Mouse (Mus musculus) frontal cortex, adult 2 months (tissue): Measurements from ENCODE around the gene Hrh2. TPM values are rescaled to one million over a fixed set of nuclear protein-coding genes. Genes with fewer than 3 reads are reported as not detected.

Experiments used
- DNase-seq, 2 experiments: peaks; one replicate each; pipeline ENCODE4 v3.0.0; 2022; ENCODE audit warnings: low spot score in 1 of 2; ENCODE audit errors: extremely low spot score in 1 of 2
- polyA plus RNA-seq: library from polyadenylated mRNA; depleted of rRNA; stranded (reverse); fragments of >200 nt; gene quantifications from 2 replicates; pipeline ENCODE4 v1.2.3, GENCODE M21; 2012

The Hrh2 gene
- polyA plus RNA-seq, 1 experiment, result 12.9 TPM

- peak in 1 of 2 experiments; percentile 54 for DNase-seq
These were observed 16.5 kb upstream of the Hrh2 start for GRCm38 (mm10) chr13:54175426-54175825.

- no peak for DNase-seq
These were observed 15.4 kb upstream of the Hrh2 start for GRCm38 (mm10) chr13:54176406-54177020.

GRCm38 (mm10) chr13:54177346-54177745, 14.6 kb upstream of the Hrh2 start:
- DNase-seq, result no peak

DNA sequence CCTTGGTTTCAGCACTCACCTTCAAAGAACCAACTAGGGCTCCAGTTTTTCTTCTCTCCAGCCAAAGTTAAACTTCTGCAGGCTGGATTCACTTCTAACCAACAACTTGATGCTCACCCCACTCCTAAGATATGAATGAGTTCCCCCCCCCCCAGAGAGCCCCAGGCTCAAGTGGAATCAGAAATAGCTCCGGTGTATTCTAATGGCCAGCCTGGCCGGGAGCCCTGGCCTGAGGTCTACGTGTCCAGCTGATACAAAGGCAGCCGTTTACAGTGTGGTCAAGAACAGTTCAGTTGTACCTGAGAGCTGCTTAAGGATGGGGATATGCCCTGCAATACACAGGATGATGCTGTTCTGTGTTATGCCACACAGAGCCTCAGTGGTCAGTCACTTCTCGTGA, 13.3 kb upstream of the Hrh2 start:
- DNase-seq, result no peak

GRCm38 (mm10) chr13:54179971-54180370, 12.0 kb upstream of the Hrh2 start:
- DNase-seq, result no peak

- no peak for DNase-seq
These were observed 11.5 kb upstream of the Hrh2 start for GRCm38 (mm10) chr13:54180461-54180860.

- DNase-seq, result no peak
These were observed 10.6 kb upstream of the Hrh2 start for GRCm38 (mm10) chr13:54181318-54181717.

GRCm38 (mm10) chr13:54181947-54182346, 10.0 kb upstream of the Hrh2 start:
- no peak for DNase-seq

- DNase-seq, result no peak
These were observed 5.5 kb upstream of the Hrh2 start for GRCm38 (mm10) chr13:54186394-54186793.

- no peak for DNase-seq
These were observed 3.7 kb upstream of the Hrh2 start for GRCm38 (mm10) chr13:54188190-54188706.

DNA sequence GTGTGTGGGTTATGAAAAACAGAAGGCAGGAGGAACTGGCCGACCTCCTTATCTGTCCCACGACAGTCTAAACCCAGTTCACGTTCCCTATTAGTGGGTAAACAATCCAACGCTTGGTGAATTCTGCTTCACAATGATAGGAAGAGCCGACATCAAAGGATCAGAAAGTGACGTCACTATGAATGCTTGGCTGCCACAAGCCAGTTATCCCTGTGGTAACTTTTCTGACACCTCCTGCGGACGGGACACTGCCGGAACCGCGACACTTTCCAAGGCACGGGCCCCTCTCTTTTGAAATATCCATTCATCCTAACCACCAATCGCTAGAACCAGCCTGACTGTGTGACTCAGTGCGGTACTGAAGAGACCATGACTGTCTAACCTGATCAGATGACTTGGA, 2.0 kb upstream of the Hrh2 start:
- no peak for DNase-seq

DNA sequence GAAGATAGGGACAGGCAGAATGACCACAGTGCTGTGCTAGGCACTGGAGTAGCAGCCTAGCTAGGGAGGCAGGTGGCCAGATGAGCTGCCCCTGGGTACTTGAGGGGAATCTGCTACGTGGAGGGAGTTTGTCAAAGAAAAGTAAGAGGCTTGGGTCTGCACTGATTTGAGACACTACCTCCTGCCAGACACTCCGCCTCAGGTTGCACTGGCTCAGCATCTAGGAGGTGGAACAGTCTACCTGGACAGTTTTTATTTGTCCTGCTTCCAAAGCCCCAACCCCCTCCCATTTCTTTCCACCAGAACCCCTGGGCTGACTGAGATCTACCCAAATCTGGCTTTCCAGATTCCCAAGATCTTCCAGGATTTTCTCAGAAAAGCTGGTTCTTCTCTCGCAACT, 748 bp upstream of the Hrh2 start:
- DNase-seq, result no peak

GRCm38 (mm10) chr13:54193580-54193979, 1.7 kb downstream of the Hrh2 start:
- DNase-seq, result no peak

- DNase-seq, result no peak
These were observed 7.1 kb downstream of the Hrh2 start for GRCm38 (mm10) chr13:54199000-54199399.

DNA sequence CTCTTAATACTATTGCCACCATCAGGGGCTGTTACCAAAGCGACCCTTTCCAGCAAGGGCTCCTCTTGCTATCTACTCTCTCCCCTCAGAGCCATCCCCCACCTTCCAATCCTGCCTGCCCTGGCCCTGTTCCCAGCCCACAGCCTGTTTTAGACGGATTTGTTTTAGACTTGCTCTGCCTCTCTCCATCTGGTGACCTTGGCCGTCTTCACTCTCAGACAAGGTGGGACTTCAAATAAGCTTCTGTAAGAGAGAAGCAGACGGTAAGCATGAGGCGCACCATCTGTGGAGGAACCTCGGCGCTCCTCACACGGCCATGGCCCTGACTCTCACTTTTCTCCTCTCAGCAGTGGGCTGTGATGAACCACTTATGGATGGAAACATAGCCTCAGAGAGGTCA, 10.5 kb downstream of the Hrh2 start:
- peak; percentile 41 to 47 for DNase-seq

DNA sequence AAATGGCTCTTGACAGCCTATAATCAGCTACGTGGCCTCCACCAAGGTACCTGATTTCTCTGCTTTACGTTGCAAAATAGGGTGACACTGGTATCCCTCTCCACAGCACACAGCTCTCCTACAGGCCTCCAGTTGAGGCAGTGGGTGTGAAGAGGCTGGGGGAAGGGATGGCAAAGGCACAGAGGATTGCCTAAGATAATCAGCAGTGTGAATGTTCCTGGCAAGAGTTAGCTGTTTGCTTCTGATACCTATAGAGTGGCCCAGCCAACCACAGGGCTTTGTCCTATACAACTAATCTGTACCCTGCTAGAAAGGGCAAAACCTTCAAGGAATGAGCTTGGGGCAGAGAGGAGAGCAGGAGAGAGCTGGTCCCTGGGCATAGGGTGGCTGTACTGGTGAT, 11.5 kb downstream of the Hrh2 start:
- DNase-seq, result no peak

DNA sequence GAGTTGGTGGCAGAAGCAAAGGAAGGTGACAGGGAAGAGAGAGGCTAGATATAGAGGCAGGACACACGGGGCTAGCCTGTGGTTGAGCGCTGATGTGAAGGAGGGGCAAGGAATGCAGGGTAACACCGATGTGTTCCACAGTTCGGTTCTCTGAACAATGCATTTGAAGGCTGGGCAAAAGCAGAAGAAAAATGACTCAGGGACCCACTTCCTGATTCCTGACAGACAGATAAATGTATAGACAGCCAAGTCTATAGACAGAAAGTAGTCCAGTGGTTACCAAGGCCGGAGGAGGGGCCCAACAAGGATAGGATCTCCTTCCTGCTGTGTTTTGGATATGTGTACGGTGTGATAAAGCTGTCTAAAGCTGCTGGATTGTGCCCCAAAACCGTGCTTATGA, 13.3 kb downstream of the Hrh2 start:
- no peak for DNase-seq

DNA sequence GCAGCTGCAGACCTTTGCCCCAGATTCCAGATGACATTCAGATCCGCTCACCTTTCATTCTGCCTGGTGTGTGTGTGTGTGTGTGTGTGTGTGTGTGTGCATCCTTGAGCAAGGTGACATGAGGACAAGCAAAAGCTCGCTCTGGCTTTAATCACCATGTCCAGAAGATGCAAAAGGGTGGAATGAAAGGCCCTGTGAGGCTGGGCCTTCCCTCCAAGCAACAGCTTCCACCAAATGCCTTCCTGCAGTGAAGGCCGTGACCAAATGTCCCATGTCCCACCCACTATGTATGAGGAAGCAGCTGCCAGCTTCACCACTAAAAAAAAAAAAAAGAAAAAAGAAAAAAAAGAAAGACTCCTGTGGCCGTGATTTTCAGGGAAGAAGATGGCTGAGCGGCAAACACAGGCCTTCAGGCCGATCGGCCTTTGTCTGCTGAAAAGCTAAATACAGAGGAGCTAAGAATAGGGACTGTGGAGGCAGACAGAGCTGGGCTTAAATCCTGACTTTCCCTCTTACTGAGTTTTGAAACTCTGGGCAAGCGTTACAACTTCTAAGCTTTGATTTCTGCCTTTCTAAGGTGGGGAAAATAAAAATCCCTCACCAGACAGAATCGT, 14.3 kb downstream of the Hrh2 start:
- DNase-seq, result peak in 1 of 2 experiments; percentile 38

DNA sequence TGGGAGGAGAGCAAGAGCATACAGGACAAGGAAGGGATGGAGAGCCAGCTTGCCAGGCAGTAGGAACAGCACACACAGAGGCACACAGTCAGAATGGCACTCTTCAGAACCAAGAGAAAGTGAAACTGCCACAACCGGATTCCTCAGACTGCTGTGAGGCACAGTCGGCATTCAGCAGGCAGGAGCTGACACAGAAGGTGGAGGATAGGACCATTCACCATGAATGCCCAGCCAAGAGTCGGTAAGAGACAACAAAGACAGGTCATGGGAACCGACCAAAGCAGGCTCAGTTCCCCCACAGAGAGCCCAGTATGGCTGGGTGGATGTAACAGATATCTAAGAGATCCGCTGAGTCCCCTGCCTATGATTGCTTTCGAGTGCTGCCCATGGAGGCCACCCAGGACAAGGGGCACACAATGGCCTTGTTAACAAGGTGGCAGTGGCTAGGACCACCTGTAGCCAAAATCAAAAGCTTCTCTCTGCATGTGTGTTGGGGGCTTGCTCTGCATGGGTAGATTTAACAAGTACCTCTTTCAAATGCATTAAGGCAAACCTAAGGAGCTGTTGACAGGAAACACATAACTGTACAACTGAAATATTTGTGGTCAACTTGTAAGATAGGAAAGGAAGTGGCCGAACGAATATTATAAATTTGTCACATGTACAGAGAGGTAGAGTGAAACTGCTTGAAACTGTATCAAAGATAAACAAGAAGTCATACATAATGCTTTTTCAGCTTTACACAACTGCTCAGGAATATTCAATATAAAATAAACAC, 17.7 kb downstream of the Hrh2 start:
- no peak for DNase-seq

GRCm38 (mm10) chr13:54211528-54212488, 19.9 kb downstream of the Hrh2 start:
- DNase-seq, result peak in 1 of 2 experiments; percentile 35
